Mouse (Mus musculus): ENCODE data around the gene Gm20873. TPM values are rescaled to one million over a fixed set of nuclear protein-coding genes. Genes with fewer than 3 reads are reported as not detected.
"Not testable (repeated sequence)": the region's sequence is repeated elsewhere in the genome, so short reads cannot be mapped to it uniquely, and the experiment has no call there.

Gene Gm20873
- polyA plus RNA-seq (2017; shearing (Covaris generic)): not detected

- ATAC-seq: not testable (repeated sequence)
These were observed at the start of gene Gm20873 for GRCm38 (mm10) chrY:6266798-6267197. Gm20873 (plus strand) TSS chrY:6267098.

- not testable (repeated sequence) for ATAC-seq
These were observed 29.0 kb upstream of the Gm20873 start, which contains the start of gene Gm21746 for GRCm38 (mm10) chrY:6237895-6238294. Gm21746 (minus strand) TSS chrY:6237995.

Other genes starting within 250 kb of the Gm20873 start
- gene Gm21746, start 29.1 kb upstream of the Gm20873 start, polyA plus RNA-seq (2017; shearing (Covaris generic)): not detected